Mouse (Mus musculus) frontal cortex, postnatal 10 days (tissue): ENCODE measurements at regions not wholly inside any gene's neighbourhood (a gene's known extent, or its start where the extent isn't known, plus 50 kb on each side); places are given as distances from the start of the nearest gene placed in this dataset.

ENCODE experiments used
- DNase-seq, 2 experiments: peaks; one replicate each; pipeline ENCODE4 v3.0.0; 2022; ENCODE audit warnings: low spot score in 2 of 2, mixed read lengths in 1 of 2

DNA sequence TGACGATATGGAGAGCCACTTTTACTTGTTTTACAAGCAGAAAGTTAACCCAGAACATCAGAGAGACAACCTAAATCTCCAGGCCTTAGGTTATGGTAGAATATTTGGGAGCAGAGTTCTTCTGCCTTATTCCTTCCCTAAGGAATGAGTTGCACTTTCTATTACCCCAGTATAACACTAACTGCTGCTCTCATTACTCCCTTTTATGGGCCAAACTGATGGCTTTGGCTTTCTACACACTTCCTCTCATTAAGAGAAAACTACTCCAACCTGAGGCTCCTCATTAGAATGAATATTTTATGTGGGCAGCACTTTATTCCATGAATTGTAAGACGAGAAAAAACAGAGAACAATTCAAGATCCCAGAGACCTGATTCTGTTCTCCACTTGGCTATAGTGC lies 289.0 kb upstream of the Tnc start:
- DNase-seq = no peak

DNA sequence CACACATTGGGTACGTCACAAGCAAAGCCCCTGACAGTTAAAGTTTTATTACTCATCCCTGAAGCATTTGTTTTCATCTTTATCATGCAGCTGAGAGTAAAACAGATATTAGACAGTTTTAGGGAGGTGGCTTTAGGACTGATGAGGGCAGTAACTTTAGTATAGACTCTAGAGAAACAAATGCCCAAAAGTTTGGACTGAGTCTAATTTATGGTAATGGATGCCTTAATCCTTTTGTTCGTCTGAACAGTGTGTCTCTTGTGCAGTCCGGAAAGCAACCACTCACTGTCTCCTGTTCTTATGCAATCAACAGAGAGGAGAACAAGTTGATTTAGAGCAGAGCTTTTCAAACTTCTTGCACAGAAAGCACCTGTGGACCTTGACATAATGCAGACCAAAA lies 283.4 kb upstream of the Tnc start:
- no peak for DNase-seq

DNA sequence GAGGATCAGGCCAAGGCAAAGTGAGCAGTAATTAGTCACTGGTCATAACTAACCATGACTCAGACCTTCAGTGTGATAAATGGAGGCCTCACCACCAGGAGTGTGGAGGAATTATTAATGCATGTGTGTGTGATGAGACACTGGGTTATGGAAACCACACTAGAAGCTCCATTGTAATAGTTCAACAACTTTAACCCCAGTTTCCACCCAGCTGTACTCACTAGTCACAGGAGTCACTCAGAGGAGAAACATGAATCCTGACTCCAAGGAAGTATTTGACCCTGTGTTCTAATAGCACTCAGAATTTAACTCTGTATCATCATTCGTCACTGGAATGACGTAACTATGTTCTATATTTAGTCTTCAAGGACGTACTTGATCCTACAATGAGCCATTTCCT lies 277.6 kb upstream of the Tnc start:
- no peak for DNase-seq

DNA sequence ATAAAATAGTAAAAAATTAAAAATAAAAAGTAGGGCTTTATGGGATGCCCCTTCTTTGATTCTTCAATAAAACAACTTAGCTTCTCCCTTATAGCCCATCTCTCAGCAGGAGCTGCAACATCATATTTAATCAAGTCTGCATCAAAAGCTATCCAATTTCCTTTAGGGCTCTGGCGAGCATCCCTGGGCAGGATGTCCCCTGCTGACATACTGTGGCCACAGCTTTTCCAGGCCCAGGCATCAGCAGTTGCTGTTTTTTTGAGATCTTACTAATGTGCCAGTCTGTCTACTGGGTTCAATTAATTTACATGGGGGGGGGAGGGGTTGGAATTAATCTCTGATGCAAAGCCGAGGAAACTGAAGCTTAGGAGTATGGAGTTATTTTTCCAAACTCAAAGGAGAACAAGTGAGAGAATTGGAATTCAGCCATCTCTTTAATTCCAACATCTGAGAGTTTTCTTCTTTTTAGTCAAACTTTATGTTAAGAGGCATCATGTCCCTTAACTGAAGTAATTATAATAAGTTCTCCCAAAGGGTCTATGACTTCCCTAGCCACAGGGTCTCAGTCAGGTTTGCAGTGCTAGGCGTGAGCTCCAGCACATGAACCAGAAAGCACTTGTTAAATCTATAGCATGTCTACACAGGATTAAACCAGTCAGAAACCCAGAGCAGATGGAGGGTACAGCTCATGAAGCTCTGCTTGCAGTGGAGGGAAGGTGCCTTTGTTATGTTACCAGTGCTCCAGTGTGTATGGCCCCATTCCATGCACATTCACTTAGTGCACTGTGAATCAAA lies 269.9 kb upstream of the Tnc start:
- DNase-seq = no peak

DNA sequence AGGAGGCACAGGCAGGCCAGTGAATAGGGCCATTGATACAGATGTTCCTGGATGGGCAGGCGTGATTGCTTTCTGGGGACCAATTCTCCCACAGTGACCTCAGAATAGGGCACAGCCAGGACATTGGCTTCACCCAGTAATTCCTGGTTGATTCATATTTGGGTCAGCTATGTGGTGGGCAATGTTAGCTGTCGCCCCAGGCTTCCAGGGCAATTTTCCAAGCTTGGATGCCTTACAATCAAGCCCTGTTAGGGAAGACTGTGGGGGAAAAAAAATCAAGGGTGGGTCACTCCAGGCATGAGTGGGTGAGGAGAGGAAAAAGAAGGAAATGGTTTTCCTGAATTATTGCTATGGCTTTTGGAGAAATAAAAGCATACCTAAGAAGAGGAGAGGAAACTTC lies 250.1 kb upstream of the Tnc start:
- DNase-seq = no peak

DNA sequence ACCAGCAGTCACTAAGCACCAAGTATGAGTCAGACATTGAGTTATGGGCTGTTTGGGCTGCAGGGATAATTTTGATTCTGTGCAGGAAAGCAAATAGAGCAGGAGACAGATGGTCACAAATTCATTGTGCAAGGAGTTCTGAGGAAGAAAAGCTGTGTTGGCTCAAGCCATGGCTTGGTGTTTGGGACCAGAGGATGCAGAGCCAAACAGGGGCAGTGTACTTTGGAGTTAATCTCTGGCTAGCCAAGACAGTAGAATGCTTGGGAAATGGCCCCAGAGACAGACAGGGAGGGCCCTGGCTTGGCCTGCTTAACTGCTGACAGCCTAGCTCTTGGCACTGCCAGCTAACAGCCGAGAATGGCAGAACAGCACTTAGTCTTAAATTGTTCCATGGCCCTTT lies 235.7 kb upstream of the Tnc start:
- DNase-seq = peak; percentile 13 to 25

DNA sequence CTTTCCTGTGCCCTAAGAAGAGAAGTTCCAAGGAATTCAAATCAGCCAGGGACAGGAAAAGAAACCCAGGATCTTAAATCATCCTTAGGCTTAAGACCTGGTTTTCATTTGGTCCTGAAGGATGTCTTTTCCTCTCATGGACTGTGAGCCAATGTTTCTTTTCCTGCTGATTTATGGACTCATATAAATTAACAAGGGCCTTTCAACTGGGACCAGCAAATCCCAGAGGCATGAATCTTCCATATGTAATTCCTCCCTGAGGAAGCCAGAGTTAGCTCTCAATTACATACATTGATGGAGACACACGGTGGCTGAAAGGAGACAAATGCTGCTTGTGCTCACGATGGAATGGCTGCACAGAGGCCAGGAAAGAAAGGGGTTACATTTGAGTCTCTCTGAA lies 230.2 kb upstream of the Tnc start:
- DNase-seq = no peak

DNA sequence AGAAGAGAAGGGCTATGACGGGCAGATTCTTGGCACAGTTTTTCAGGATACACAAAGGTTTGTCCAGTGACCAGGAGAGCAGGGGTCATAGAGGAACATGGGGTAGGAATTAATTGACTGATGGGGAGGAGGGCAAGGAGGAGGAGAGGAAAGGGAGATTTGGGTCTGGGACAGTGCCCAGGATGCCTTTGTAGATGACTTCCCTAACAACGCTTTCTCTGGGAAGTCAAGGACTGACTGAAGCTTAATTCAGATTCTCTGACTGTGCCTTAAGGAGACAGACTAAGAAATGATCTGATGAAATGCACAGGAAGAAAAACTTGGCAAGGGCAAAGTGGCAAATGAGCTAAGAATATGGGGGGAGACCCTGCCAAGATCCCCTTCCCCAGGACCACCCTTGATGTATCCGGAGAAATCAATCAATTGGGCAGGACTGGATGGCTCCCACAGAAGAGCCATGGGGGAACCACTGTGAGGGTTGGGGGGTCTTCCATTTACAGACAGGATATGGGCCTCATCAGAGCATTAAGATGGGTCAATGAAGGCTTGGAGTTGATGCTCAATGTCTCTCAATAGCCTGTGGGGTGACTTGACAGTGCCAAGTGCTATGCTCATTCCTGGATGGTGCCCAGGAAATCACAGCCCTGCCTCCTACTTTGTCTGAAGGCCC lies 227.6 kb upstream of the Tnc start:
- no peak for DNase-seq

DNA sequence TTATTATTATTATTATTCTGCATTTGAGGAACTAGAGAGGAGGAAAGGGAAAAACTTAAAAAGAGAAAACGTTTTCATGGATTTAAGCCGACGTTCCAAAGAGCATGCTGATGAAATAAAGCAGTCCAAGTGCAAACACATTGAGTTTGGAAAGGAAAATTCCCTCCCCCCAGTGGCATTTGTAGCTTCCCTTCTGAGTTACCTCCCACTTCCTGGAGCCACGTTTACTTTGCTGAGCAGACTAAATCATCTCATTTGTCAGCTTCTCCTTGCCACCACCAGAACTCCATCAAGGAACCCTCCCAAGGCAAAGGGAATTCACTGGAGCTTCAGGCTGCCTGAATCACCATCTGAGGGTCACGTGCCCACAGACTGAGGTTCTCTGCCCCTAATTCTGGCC lies 223.0 kb upstream of the Tnc start:
- no peak for DNase-seq

DNA sequence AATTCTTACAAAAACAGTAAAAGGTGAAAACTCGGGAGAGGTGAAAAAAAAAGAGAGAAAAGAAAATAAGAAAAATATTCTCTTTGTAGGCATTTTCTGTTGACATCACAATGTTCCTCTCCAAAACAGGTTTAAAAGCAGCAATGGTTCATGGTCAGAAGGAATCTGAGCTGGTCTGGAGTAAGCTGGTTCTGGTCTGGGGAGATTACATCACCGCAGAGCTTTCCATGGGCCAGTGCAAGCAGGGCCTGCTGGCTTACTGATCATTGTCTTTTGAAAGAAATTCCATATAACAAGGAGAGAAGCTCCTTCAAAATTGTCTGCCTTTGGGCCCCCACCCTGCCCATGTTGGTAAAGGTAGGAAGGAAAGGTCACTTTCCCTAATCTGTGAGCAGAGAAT lies 222.3 kb upstream of the Tnc start:
- no peak for DNase-seq

DNA sequence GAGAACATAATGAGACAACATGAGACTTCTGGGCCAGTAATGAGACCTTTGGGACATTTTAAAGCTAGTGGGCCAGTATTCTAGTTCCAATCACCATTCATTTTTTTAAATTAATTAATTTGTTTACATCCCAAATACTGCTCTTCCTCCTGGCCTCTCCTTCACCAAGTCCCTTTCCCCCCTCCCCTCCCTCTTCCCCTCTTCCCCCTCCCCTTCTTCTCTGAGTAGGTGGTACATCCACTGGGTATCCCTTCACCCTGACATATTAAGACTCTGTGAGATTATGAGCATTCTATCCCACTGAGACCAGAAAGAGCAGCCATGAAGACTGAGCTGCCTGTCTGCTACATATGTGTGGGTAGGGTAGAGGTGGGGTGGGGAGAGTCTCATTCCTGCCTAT lies 213.7 kb upstream of the Tnc start:
- no peak for DNase-seq

DNA sequence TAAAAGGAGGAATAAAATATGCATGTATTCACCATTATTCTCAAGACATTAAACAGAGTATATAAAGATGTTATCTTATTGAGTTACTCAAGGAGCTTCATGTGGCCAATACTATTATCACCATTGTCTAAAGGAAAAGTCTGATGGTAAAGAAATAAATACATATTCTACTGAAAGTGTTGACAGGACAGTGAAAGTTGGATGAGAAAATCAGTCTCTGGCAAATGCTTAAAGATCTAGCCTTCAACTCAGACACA lies 213.3 kb upstream of the Tnc start:
- no peak for DNase-seq

DNA sequence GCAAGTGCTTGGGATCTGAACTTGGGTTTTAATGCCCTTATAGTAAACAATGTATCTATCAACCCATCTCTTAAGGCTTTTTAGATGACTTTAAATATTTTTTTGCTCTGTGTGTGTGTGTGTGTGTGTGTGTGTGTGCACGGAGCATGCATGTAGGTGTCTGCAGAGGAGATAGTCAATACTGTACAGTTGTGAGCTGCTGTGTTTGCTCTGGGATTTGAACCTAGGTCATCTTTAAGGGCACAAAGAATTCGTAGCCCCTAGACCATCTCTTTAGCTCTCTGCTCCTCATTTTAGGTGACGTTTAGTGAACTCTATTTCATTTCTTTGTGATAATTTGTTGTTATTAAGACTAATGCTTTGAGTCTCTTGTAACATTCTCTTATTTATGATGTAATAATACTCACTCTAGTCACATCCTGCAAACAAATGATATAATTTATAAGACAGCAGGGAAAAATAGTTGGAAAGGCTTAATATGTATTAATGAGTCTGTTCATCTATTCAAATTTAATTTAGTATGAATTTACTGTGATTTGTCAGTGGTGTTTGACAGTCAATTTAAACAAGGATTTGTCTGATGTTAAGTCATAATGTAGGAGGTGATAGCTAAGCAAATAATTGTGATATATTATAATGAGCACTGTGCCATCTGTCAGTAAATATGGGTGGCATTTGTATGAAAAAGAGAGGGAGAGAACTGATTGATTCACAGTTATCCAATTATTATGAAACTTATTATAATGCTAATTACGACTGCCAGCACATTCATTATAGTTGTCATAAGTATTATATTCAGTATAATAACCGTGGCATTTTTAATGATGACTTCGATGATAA lies 212.8 kb upstream of the Tnc start:
- no peak for DNase-seq

DNA sequence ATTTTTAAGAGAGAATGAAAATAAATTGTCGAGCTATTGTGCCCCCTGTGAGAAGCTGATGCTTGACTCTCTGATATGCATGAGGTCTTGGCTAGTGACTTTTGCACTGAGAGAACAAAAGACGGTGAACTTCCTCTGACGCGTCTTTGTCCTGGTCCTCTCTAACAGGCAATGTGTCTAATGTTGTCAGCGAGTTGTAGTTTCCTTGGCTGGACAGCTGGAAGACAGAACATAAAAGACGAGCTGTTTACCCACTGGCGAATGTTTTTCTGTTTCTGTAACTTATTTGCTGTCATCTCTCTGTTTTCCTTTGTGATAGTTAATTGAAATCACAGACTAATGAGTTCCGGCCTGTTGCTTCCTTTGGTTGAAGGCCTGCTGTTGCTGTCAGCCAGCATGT lies 208.4 kb upstream of the Tnc start:
- DNase-seq = no peak

DNA sequence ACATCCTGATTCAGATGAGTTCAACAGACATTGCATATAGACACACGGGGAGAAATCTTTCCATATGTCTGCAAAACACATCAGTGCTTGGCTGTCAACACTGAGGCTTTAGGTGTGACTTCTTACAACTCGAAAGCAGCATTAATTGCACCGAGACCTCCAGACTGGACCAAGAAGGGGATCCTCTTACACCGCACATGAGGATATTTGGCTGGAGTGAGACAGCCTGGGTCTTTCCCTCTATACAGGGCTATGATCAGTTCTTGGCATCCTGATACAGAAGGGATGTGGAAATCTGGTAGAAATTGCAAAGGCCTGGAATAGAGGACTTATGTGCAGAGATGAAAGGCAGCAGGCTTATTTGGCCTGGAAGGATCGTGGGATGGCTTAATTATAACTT lies 203.9 kb upstream of the Tnc start:
- no peak for DNase-seq

DNA sequence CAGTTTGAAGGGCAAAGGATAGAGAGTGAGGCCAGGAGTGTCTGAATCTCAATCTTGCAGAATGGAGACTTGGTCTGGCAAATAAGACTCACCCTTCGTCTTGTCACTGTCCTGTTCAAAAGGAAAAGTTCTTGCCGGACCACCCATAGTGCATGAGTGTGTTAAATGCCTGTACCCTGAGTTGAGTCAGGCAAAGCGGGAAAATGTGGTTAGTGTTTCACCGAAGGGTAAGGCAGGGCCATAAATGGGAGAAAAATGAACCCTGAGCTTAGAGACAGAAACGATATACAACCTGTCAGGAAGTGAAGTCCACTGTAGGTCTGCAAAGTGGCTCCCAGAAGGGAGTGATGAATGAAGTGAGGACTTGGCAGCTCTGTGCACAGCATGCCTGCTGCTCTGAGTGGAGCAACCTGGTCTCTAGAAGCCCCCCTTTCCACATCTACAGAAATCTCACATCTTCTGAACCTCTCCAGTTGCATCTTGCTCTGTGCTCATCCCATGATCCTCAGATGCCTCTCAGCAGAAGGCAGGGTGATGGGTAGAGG lies 191.5 kb upstream of the Tnc start:
- DNase-seq = no peak

DNA sequence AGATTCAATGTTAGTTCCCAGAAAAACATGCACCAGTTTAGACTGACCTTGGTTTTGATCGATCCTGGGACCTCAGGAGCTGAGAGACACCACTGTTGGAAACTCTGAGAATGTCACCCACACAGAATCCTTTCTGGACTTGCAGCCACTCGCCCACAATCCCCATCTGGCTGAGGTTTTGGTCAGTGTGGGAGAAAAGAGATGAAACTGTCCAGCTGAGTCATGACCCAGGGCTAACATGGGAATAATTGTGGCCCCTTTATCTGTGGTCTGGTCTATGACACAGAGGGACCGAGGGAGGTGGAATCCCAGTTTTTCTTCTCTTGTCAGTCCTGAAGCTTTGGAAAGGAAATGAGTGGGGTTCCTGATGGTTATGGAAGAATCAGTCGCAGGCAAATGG lies 188.7 kb upstream of the Tnc start:
- DNase-seq = no peak

DNA sequence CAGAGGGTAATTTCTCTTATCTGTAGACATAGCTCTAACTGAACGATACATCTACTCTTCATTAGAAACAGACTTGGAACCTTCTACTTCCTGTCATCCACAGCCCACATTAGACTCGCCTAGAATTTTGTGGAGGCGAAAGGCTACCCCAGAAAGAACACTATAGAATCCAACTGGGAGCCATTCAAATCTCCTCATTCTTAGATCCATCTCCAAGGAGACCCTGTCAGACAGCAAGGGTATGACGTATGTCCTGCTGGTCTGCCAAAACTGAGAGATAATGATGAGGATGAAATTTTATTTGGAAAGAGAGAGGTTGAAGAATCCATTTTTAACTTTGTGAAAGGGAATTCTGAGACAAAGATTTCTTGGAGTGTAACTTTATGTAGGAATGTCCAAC lies 185.3 kb upstream of the Tnc start:
- DNase-seq = no peak

DNA sequence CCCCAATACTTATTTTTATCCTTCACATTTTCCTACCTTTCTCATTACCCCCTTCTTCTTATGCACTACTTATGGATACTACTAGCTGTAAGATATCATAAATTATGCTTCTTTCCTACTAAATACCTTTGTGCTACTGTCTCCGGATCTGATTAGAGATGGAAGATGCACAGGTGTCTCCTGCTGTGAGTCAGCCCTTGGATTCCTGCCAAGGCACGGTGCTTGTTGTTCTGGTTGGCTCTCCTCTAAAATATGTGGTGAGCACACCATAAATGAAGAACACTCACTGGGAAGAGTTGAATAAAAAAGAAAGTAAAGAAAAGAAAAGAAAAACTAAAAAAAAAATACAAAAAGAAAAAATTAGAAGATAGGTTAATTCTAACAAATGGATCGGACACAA lies 181.5 kb upstream of the Tnc start:
- DNase-seq = no peak

DNA sequence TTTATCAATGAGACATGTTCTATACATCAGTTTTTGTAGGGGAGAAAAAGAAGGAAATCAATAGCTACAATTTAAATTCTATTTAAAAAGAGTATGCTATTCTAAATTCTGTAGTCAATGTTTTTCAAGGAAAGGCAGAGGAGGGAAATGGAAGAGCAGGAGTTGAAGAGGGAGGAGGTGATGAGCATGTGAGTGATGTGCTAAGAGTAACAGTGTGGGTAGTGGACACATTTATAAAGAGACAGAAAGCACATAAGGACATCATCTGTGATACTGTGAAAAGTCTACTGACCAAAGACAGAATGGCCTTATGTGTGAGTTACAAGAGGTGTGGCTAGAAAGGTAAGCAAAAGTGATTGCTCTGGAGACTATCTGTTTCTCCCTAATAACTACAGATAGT lies 179.8 kb upstream of the Tnc start:
- no peak for DNase-seq

DNA sequence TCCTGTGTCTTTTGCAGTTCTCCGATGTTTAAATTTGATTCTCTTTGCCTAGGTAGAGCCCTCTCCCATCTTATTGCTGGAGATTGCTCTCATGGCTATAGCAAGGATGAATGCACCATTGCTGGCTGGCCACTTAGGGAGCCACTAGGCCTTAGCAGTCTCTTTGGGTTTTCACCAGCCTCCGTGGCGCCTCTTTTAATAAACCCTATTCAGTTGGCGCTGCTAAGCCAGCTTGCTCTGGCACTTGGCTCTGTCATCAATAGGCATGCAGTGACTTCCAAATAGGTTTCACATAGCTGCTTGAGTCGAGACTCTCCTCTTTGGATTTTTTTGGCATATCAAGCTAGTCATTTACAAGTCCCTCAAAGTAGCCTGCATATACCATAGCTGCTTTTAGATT lies 178.1 kb upstream of the Tnc start:
- peak in 1 of 2 experiments; percentile 26 for DNase-seq

DNA sequence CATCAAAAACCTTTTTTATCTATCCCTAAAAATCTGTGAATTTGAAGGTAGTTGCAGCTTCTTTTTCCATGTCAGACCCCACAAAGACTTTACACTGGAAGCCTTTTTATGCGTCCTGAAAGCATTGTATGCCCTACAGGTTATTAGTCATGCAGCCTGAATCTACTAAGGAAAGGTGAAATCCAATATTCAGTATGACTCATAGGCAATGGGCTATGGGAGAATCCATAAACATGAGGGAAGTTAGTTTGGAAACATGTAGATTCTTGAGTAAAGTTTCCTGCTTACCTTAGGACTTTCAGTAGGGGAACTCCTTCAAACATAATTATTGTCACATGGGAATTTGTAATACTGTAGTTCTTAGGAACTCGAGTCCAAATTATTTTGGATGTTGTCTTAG lies 173.0 kb upstream of the Tnc start:
- no peak for DNase-seq
